In genomic region chr15:27189699-27190098, GRCm38 (mm10) we compare ENCODE assay signal across 9 mouse cellular contexts.
DNase-seq lines count a peak whose midpoint lies in the region; ATAC-seq and TF ChIP-seq lines count a peak whose summit lies in the region.
"Had no signal": no experiment of that assay in that cellular context is flagged by ENCODE, and none has a peak within 500 bp of the region (broad histone marks: within the 10 kb centered on the region; RNA-seq: fewer than 3 reads in every experiment).

No protein-coding gene starts in this region.

- ATAC-seq in forebrain, embryonic 16.5 days: peak; percentile 59
- ATAC-seq in granulocyte monocyte progenitor cell, adult 5-6 weeks (replicated peaks; ENCODE audit: poor library complexity, severe bottlenecking): no peak

- intact Hi-C loops in left cerebral cortex, postnatal 4 days (cut with DNase I): loop anchor here (10.0 kb wide), 2 partner anchors 545 to 1195 kb away; no protein-coding TSS in a partner anchor

- no peaks in the 10 kb centered on the region for H3K9me3 ChIP-seq in forebrain, embryonic 16.5 days (ENCODE audit: control insufficient read depth, low read length)
- H3K9me3 ChIP-seq: limb, embryonic 15.5 days had no signal

- peak; percentile 19 for DNase-seq in ovary, postnatal 10 days (ENCODE audit: low spot score)
- DNase-seq in ovary, adult 18-20 months (ENCODE audit: low spot score): no peak
- DNase-seq in c-Kit-positive CD71-positive TER-119-negative erythroid progenitor cells, embryonic 14.5 days (ENCODE audit: low read depth): peak; percentile 2
- DNase-seq in kidney, adult 2 months: peak; percentile 60
- DNase-seq in left cerebral cortex, postnatal 4 days: peak; percentile 53
- DNase-seq in retina, postnatal 1 day: peak; percentile 64

- H3K27ac ChIP-seq in forebrain, embryonic 16.5 days (ENCODE audit: low read length): no peak overlapping the region
- H3K27ac ChIP-seq in kidney, adult 2 months (ENCODE audit: insufficient read depth, low read depth, low read length): no peak overlapping the region
- H3K27ac ChIP-seq: limb, embryonic 15.5 days had no signal

- no peak for TF ChIP-seq POLR2A in kidney, adult 2 months (IDR thresholded peaks at IDR 0.05; ENCODE audit: low read depth, low read length)

- no peak overlapping the region for H3K4me2 ChIP-seq in forebrain, embryonic 16.5 days (ENCODE audit: low read length)
- H3K4me2 ChIP-seq: limb, embryonic 15.5 days had no signal

- WGBS in forebrain, embryonic 16.5 days: 44% methylated on average over 4 of the region's 4 CpGs
- 46% methylated on average over 4 of the region's 4 CpGs for WGBS in kidney, adult 2 months

- TF ChIP-seq CTCF in kidney, adult 2 months (conservative IDR thresholded peaks at IDR 0.05; ENCODE audit: insufficient read depth, insufficient read length, low read depth, low read length): 0 out of 2 replicates have a peak, but pooled peaks have one; percentile 6

- no peaks in the 10 kb centered on the region for H3K36me3 ChIP-seq in forebrain, embryonic 16.5 days (ENCODE audit: control insufficient read depth, insufficient read depth)
- no peaks in the 10 kb centered on the region for H3K36me3 ChIP-seq in kidney, adult 2 months (ENCODE audit: control insufficient read depth, insufficient read depth, low read length)
- H3K36me3 ChIP-seq: limb, embryonic 15.5 days had no signal

- no peak overlapping the region for H3K9ac ChIP-seq in forebrain, embryonic 16.5 days (replicated peaks; ENCODE audit: low read depth, low read length)
- H3K9ac ChIP-seq: limb, embryonic 15.5 days had no signal

- H3K27me3 ChIP-seq in forebrain, embryonic 16.5 days (replicated peaks; ENCODE audit: control insufficient read depth, insufficient read depth, low read length): no peaks in the 10 kb centered on the region
- 0 out of 2 replicates have a peak, but pooled peaks cover 1% of the 10 kb centered on the region for H3K27me3 ChIP-seq in kidney, adult 2 months (replicated peaks; ENCODE audit: control insufficient read depth, insufficient read depth, low read length)
- H3K27me3 ChIP-seq: limb, embryonic 15.5 days had no signal

- H3K4me3 ChIP-seq in forebrain, embryonic 16.5 days (replicated peaks; ENCODE audit: low read length): no peak overlapping the region
- no peak overlapping the region for H3K4me3 ChIP-seq in kidney, adult 2 months (ENCODE audit: insufficient read depth, low read depth, low read length)
- H3K4me3 ChIP-seq: limb, embryonic 15.5 days had no signal

- no peaks in the 10 kb centered on the region for H3K4me1 ChIP-seq in forebrain, embryonic 16.5 days (replicated peaks; ENCODE audit: control insufficient read depth, insufficient read depth, low read length)
- H3K4me1 ChIP-seq in kidney, adult 2 months (ENCODE audit: control insufficient read depth, insufficient read depth, low read length): no peaks in the 10 kb centered on the region
- H3K4me1 ChIP-seq: limb, embryonic 15.5 days had no signal
